Mouse (Mus musculus) heart, adult 2 months (tissue): ENCODE data around the gene Dnajb5.

Experiments used
- CTCF ChIP-seq: fragments of 200-600 bp; IDR thresholded peaks from 2 replicates; pipeline ENCODE4 v1.8.1; 2022; ENCODE audit warnings: antibody characterized with exemption, mild to moderate bottlenecking, moderate library complexity
- EP300 ChIP-seq: fragments of 200-500 bp; IDR thresholded peaks from 2 replicates; pipeline ENCODE4 v1.6.1; 2011; ENCODE audit warnings: low read depth, low read length, control low read depth; ENCODE audit not compliant: insufficient read depth
- POLR2A ChIP-seq: fragments of 200-500 bp; IDR thresholded peaks from 2 replicates; pipeline ENCODE4 v1.6.1; 2011; ENCODE audit warnings: mild to moderate bottlenecking, low read depth, low read length, control low read depth; ENCODE audit not compliant: insufficient read depth

DNA sequence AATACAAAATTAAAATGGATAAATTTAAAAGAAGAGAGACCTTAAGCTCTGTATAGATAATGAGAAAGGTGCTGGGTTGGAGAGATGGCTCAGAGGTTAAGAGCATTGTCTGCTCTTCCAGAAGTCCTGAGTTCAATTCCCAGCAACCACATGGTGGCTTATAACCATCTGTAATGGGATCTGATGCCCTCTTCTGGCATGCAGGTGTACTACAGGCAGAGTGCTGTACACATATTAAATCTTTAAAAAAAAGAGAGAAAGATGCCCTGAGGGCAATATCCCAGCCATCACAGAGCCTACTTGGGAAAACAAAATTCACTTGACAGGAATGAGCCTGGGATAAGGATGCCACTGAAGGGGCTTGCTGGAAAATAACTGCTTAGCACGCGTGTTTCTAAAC, 13.9 kb downstream of the Dnajb5 start:
- no peak for TF ChIP-seq POLR2A
- TF ChIP-seq CTCF = peak; percentile 49
- no peak for TF ChIP-seq EP300
